Mouse (Mus musculus): ENCODE data around the gene Fkbp11.
"Not testable (repeated sequence)": the region's sequence is repeated elsewhere in the genome, so short reads cannot be mapped to it uniquely, and the experiment has no call there.

The Fkbp11 gene

GRCm38 (mm10) chr15:98727443-98728321, at the start of gene Fkbp11:
TSS of gene Fkbp11 (minus strand) at chr15:98728198.
- in situ Hi-C loops (cut with MboI, MseI) = no loop called here

- in situ Hi-C loops (cut with MboI, MseI) = no loop called here
These were observed 49.8 kb upstream of the Fkbp11 start, which contains the start of gene Wnt10b for GRCm38 (mm10) chr15:98777762-98778161. TSS of gene Wnt10b (minus strand) at chr15:98778150.

- in situ Hi-C loops (cut with MboI, MseI) = no loop called here
These were observed 49.1 kb upstream of the Fkbp11 start for GRCm38 (mm10) chr15:98777005-98777616.

GRCm38 (mm10) chr15:98776280-98777004, 48.4 kb upstream of the Fkbp11 start:
- in situ Hi-C loops (cut with MboI, MseI) = no loop called here

GRCm38 (mm10) chr15:98775533-98775932, 47.5 kb upstream of the Fkbp11 start:
- in situ Hi-C loops (cut with MboI, MseI) = no loop called here

GRCm38 (mm10) chr15:98774096-98774495, 46.1 kb upstream of the Fkbp11 start:
- in situ Hi-C loops (cut with MboI, MseI) = no loop called here

- in situ Hi-C loops (cut with MboI, MseI) = no loop called here
These were observed 44.7 kb upstream of the Fkbp11 start for GRCm38 (mm10) chr15:98772511-98773211.

- in situ Hi-C loops (cut with MboI, MseI) = no loop called here
These were observed 43.9 kb upstream of the Fkbp11 start for GRCm38 (mm10) chr15:98771813-98772425.

- in situ Hi-C loops (cut with MboI, MseI) = no loop called here
These were observed 40.3 kb upstream of the Fkbp11 start for GRCm38 (mm10) chr15:98768259-98768658.

GRCm38 (mm10) chr15:98765929-98766328, 37.9 kb upstream of the Fkbp11 start:
- in situ Hi-C loops (cut with MboI, MseI) = no loop called here

GRCm38 (mm10) chr15:98762670-98763529, 34.9 kb upstream of the Fkbp11 start, which contains the start of gene Arf3:
TSS of gene Arf3 (minus strand) at chr15:98763214.
- in situ Hi-C loops (cut with MboI, MseI) = no loop called here

GRCm38 (mm10) chr15:98762201-98762621, 34.2 kb upstream of the Fkbp11 start:
- in situ Hi-C loops (cut with MboI, MseI) = no loop called here

- in situ Hi-C loops (cut with MboI, MseI) = no loop called here
These were observed 26.1 kb upstream of the Fkbp11 start for GRCm38 (mm10) chr15:98754125-98754524.

- in situ Hi-C loops (cut with MboI, MseI) = no loop called here
These were observed 25.0 kb upstream of the Fkbp11 start for GRCm38 (mm10) chr15:98753021-98753423.

- in situ Hi-C loops (cut with MboI, MseI) = no loop called here
These were observed 21.1 kb upstream of the Fkbp11 start for GRCm38 (mm10) chr15:98749093-98749492.

- in situ Hi-C loops (cut with MboI, MseI) = no loop called here
These were observed 19.3 kb upstream of the Fkbp11 start for GRCm38 (mm10) chr15:98747296-98747695.

- in situ Hi-C loops (cut with MboI, MseI) = no loop called here
These were observed 18.5 kb upstream of the Fkbp11 start for GRCm38 (mm10) chr15:98746344-98746965.

GRCm38 (mm10) chr15:98743863-98744262, 15.9 kb upstream of the Fkbp11 start:
- in situ Hi-C loops (cut with MboI, MseI) = not testable (repeated sequence)

GRCm38 (mm10) chr15:98742766-98743428, 14.9 kb upstream of the Fkbp11 start:
- in situ Hi-C loops (cut with MboI, MseI) = no loop called here

Measured in T-helper 2 cell (primary cell).